Mouse (Mus musculus): ENCODE measurements at regions not wholly inside any gene's neighbourhood (a gene's known extent, or its start where the extent isn't known, plus 50 kb on each side); places are given as distances from the start of the nearest gene placed in this dataset.

DNA sequence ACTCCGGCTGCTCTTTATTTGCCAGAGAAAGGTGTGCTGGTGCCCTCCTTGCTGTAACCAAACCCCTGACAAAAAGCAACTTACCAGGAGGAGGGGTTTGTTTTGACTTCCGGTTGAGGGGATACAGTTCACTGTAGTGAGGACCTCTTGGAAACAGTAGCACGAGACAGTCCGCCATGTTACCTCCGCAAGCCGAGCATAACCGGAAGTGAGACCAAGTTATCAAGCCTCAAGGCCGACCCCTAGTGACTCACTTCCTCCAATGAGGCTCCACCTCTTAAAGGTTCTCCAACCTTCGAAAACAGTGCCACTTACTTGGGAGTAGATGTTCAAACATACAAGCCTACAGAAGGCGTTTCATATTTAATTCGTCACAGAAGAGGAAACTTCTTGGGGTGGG, 115.2 kb upstream of the Plekha5 start:
- TF ChIP-seq MAFK (IDR thresholded peaks at IDR 0.05; ENCODE audit: insufficient read depth, low read depth, low read length): no peak
- no peak for TF ChIP-seq ZC3H11A (IDR thresholded peaks at IDR 0.05; ENCODE audit: borderline replicate concordance, low read depth, low read length)
- no peak for TF ChIP-seq CHD2 (IDR thresholded peaks at IDR 0.05; ENCODE audit: low read depth, low read length)
- no peak for TF ChIP-seq ZNF384 (IDR thresholded peaks at IDR 0.05; ENCODE audit: low read depth, low read length)
